Mouse (Mus musculus) frontal cortex, postnatal 10 days (tissue): Measurements from ENCODE around the gene Ccnt1.
A peak's percentile ranks its signal among the peaks of the same experiment; 100 is the strongest.
"Not testable (repeated sequence)": the region's sequence is repeated elsewhere in the genome, so short reads cannot be mapped to it uniquely, and the experiment has no call there.

Experiments
- DNase-seq, 2 experiments: peaks; one replicate each; pipeline ENCODE4 v3.0.0; 2022; ENCODE audit warnings: low spot score in 2 of 2, mixed read lengths in 1 of 2

The Ccnt1 gene

GRCm38 (mm10) chr15:98543341-98543740, 27.4 kb downstream of the Ccnt1 start:
- no peak for DNase-seq

GRCm38 (mm10) chr15:98541064-98541463, 29.7 kb downstream of the Ccnt1 start:
- no peak for DNase-seq

- DNase-seq = no peak
Measured at GRCm38 (mm10) chr15:98537923-98538322, 32.8 kb downstream of the Ccnt1 start.

- no peak for DNase-seq
Measured at GRCm38 (mm10) chr15:98536828-98537510, 33.8 kb downstream of the Ccnt1 start.

- DNase-seq = no peak
Measured at GRCm38 (mm10) chr15:98535921-98536320, 34.8 kb downstream of the Ccnt1 start.

GRCm38 (mm10) chr15:98533881-98534627, 36.7 kb downstream of the Ccnt1 start, which contains the start of gene Kansl2:
TSS of gene Kansl2 (minus strand) at chr15:98534264.
- peak; percentile 98 for DNase-seq

GRCm38 (mm10) chr15:98533035-98533531, 37.6 kb downstream of the Ccnt1 start:
- no peak for DNase-seq

GRCm38 (mm10) chr15:98532281-98532680, 38.4 kb downstream of the Ccnt1 start:
- no peak for DNase-seq

- no peak for DNase-seq
Measured at GRCm38 (mm10) chr15:98528066-98528563, 42.6 kb downstream of the Ccnt1 start.

GRCm38 (mm10) chr15:98527056-98527771, 43.5 kb downstream of the Ccnt1 start:
- DNase-seq = no peak

GRCm38 (mm10) chr15:98526057-98526456, 44.7 kb downstream of the Ccnt1 start:
- no peak for DNase-seq

GRCm38 (mm10) chr15:98521245-98521644, 49.5 kb downstream of the Ccnt1 start:
- no peak for DNase-seq

GRCm38 (mm10) chr15:98517380-98518355, 53.1 kb downstream of the Ccnt1 start:
- DNase-seq = no peak

GRCm38 (mm10) chr15:98514845-98515244, 55.9 kb downstream of the Ccnt1 start:
- DNase-seq = not testable (repeated sequence)

GRCm38 (mm10) chr15:98514146-98514545, 56.6 kb downstream of the Ccnt1 start:
- no peak for DNase-seq

- not testable (repeated sequence) for DNase-seq
Measured at GRCm38 (mm10) chr15:98513676-98514075, 57.0 kb downstream of the Ccnt1 start.

- DNase-seq = no peak
Measured at GRCm38 (mm10) chr15:98512799-98513321, 57.9 kb downstream of the Ccnt1 start.

- no peak for DNase-seq
Measured at GRCm38 (mm10) chr15:98512232-98512631, 58.5 kb downstream of the Ccnt1 start.

GRCm38 (mm10) chr15:98511386-98511928, 59.3 kb downstream of the Ccnt1 start:
- no peak for DNase-seq
